Mouse (Mus musculus) forebrain, embryonic 12.5 days (tissue): Measurements from ENCODE around the gene Vsx1. TPM values are rescaled to one million over a fixed set of nuclear protein-coding genes. Genes with fewer than 3 reads are reported as not detected.
A peak's percentile ranks its signal among the peaks of the same experiment; 100 is the strongest.

ENCODE experiments used
- ATAC-seq: fragments of 200-750 bp; cut with Nextera tagmentation; 2 replicates; pipeline ENCODE4 v1.8.0; 2017; ENCODE audit warnings: moderate TSS enrichment; ENCODE audit not compliant: low FRiP score
- H3K27ac ChIP-seq: fragments of 300-500 bp; sonication (generic); 2 replicates; pipeline ENCODE4 v1.5.1; 2016; ENCODE audit warnings: mild to moderate bottlenecking
- H3K27me3 ChIP-seq: fragments of 300-500 bp; sonication (generic); 2 replicates; pipeline ENCODE4 v1.6.1; 2016; ENCODE audit warnings: mild to moderate bottlenecking
- H3K36me3 ChIP-seq: fragments of 300-500 bp; sonication (generic); replicated peaks from 2 replicates; pipeline ENCODE4 v1.6.1; 2016; ENCODE audit warnings: mild to moderate bottlenecking
- H3K4me1 ChIP-seq: fragments of 300-500 bp; sonication (generic); 2 replicates; pipeline ENCODE4 v1.6.1; 2016
- H3K4me2 ChIP-seq: fragments of 300-500 bp; sonication (generic); 2 replicates; pipeline ENCODE4 v1.6.1; 2016; ENCODE audit warnings: mild to moderate bottlenecking, moderate library complexity
- H3K4me3 ChIP-seq: fragments of 300-500 bp; sonication (generic); replicated peaks from 2 replicates; pipeline ENCODE4 v1.5.1; 2016; ENCODE audit warnings: mild to moderate bottlenecking
- H3K9ac ChIP-seq: fragments of 300-500 bp; sonication (generic); 2 replicates; pipeline ENCODE4 v1.6.1; 2016; ENCODE audit warnings: mild to moderate bottlenecking
- H3K9me3 ChIP-seq: fragments of 300-500 bp; sonication (generic); 2 replicates; pipeline ENCODE4 v1.6.1; 2016
- WGBS: fragments of 180-500 bp; shearing (Covaris S2); methylation state at CpG from one replicate; pipeline ENCODE4 v1.1.7; 2016; 5-methylcytosine and 5-hydroxymethylcytosine counted together
- polyA plus RNA-seq: library from polyadenylated mRNA; unstranded; fragments of >200 nt; fragmentation: Nextera tagmentation; extraction: Ambion mirVana; gene quantifications from 2 replicates; pipeline ENCODE4 v1.2.1, GENCODE M21; 2016

Vsx1 gene
- polyA plus RNA-seq: 0.06 and 0.11 TPM in 2 replicates

GRCm38 (mm10) chr2:150689223-150689800, at the start of gene Vsx1:
Gene Vsx1, minus strand, starts transcription at chr2:150689360.
- peaks cover 20% of the 10 kb centered on the region for H3K4me1 ChIP-seq
- WGBS: 32% methylated on average over 16 of the region's 16 CpGs
- peak within 1 kb of the TSS; percentile 40 for H3K4me3 ChIP-seq
- no peak for ATAC-seq
- H3K27ac ChIP-seq: no peak within 1 kb of the TSS
- H3K9ac ChIP-seq: peak within 1 kb of the TSS; percentile 21; the same call in 1 of the 2 replicates
- no peaks in the 10 kb centered on the region for H3K36me3 ChIP-seq
- peaks cover 79% of the 10 kb centered on the region for H3K27me3 ChIP-seq
- H3K9me3 ChIP-seq: no peaks in the 10 kb centered on the region
- peak within 1 kb of the TSS; percentile 69 for H3K4me2 ChIP-seq

- H3K27me3 ChIP-seq: peaks cover 7% of the 10 kb centered on the region; the same call in 1 of the 2 replicates
- 82% methylated on average over 9 of the region's 9 CpGs for WGBS
These were observed 48.7 kb upstream of the Vsx1 start for GRCm38 (mm10) chr2:150737881-150738280.

GRCm38 (mm10) chr2:150735756-150736576, 46.8 kb upstream of the Vsx1 start:
- H3K4me3 ChIP-seq: no peak overlapping the region

More at GRCm38 (mm10) chr2:150737881-150738280, 48.7 kb upstream of the Vsx1 start:
- H3K36me3 ChIP-seq: no peaks in the 10 kb centered on the region
- H3K9ac ChIP-seq: no peak overlapping the region
- H3K4me3 ChIP-seq: no peak overlapping the region
- H3K4me1 ChIP-seq: peaks cover 7% of the 10 kb centered on the region
- ATAC-seq: no peak
- H3K9me3 ChIP-seq: no peaks in the 10 kb centered on the region
- H3K27ac ChIP-seq: no peak overlapping the region
- H3K4me2 ChIP-seq: no peak overlapping the region

GRCm38 (mm10) chr2:150712167-150712674, 23.1 kb upstream of the Vsx1 start:
- Histone ChIP-seq H3K27me3 (no peaks in the 10 kb centered on the region), H3K9me3 (no peaks in the 10 kb centered on the region), H3K27ac (no peak overlapping the region), H3K4me3 (no peak overlapping the region), H3K4me2 (no peak overlapping the region), H3K36me3 (no peaks in the 10 kb centered on the region), H3K4me1 (no peaks in the 10 kb centered on the region), H3K9ac (no peak overlapping the region)
- 80% methylated on average over 4 of the region's 4 CpGs for WGBS
- ATAC-seq: no peak

More at GRCm38 (mm10) chr2:150735756-150736576, 46.8 kb upstream of the Vsx1 start:
- Histone ChIP-seq H3K27me3 (0 out of 2 replicates have a peak, but pooled peaks cover 3% of the 10 kb centered on the region), H3K4me1 (peaks cover 7% of the 10 kb centered on the region), H3K4me2 (peak overlapping the region; percentile 43), H3K9me3 (no peaks in the 10 kb centered on the region), H3K36me3 (no peaks in the 10 kb centered on the region), H3K27ac (peak overlapping the region; percentile 70; the same call in 1 of the 2 replicates), H3K9ac (no peak overlapping the region)
- peak; percentile 97 for ATAC-seq
- 18% methylated on average over 11 of the region's 11 CpGs for WGBS

- Histone ChIP-seq H3K27me3 (peaks cover 62% of the 10 kb centered on the region), H3K9ac (no peak overlapping the region), H3K4me3 (no peak overlapping the region), H3K36me3 (no peaks in the 10 kb centered on the region), H3K4me2 (no peak overlapping the region), H3K27ac (no peak overlapping the region), H3K9me3 (no peaks in the 10 kb centered on the region), H3K4me1 (peaks cover 20% of the 10 kb centered on the region)
- 75% methylated on average over 6 of the region's 6 CpGs for WGBS
- ATAC-seq: no peak
These were observed 2.5 kb upstream of the Vsx1 start for GRCm38 (mm10) chr2:150691481-150692170.

GRCm38 (mm10) chr2:150690216-150690615, 1.1 kb upstream of the Vsx1 start:
- Histone ChIP-seq H3K36me3 (no peaks in the 10 kb centered on the region), H3K4me3 (no peak overlapping the region), H3K4me2 (no peak overlapping the region), H3K9me3 (no peaks in the 10 kb centered on the region), H3K4me1 (peaks cover 20% of the 10 kb centered on the region), H3K27ac (no peak overlapping the region), H3K27me3 (peaks cover 76% of the 10 kb centered on the region), H3K9ac (no peak overlapping the region)
- ATAC-seq: no peak
- WGBS: under 1% methylated on average over 11 of the region's 11 CpGs

- peak; percentile 54; the same call in 1 of the 2 replicates for ATAC-seq
- H3K27me3 ChIP-seq: peaks cover 81% of the 10 kb centered on the region
- H3K4me3 ChIP-seq: peak overlapping the region; percentile 40
- H3K4me2 ChIP-seq: peak overlapping the region; percentile 69
- H3K9me3 ChIP-seq: no peaks in the 10 kb centered on the region
- H3K27ac ChIP-seq: no peak overlapping the region
- WGBS: under 1% methylated on average over 44 of the region's 44 CpGs
- peak overlapping the region; percentile 21; the same call in 1 of the 2 replicates for H3K9ac ChIP-seq
- H3K4me1 ChIP-seq: peaks cover 20% of the 10 kb centered on the region
- no peaks in the 10 kb centered on the region for H3K36me3 ChIP-seq
These were observed 496 bp downstream of the Vsx1 start for GRCm38 (mm10) chr2:150688541-150689186.

- peak; percentile 15; the same call in 1 of the 2 replicates for ATAC-seq
- WGBS: 3% methylated on average over 23 of the region's 23 CpGs
- H3K27me3 ChIP-seq: peaks cover 78% of the 10 kb centered on the region
These were observed 1.2 kb downstream of the Vsx1 start for GRCm38 (mm10) chr2:150687871-150688540.

GRCm38 (mm10) chr2:150685389-150685788, 3.8 kb downstream of the Vsx1 start:
- Histone ChIP-seq H3K9ac (no peak overlapping the region), H3K9me3 (no peaks in the 10 kb centered on the region), H3K4me1 (peaks cover 20% of the 10 kb centered on the region), H3K4me2 (no peak overlapping the region), H3K27ac (no peak overlapping the region), H3K36me3 (no peaks in the 10 kb centered on the region), H3K27me3 (peaks cover 52% of the 10 kb centered on the region), H3K4me3 (no peak overlapping the region)
- ATAC-seq: no peak
- 88% methylated on average over 9 of the region's 9 CpGs for WGBS

More at GRCm38 (mm10) chr2:150687871-150688540, 1.2 kb downstream of the Vsx1 start:
- Histone ChIP-seq H3K9me3 (no peaks in the 10 kb centered on the region), H3K4me2 (peak overlapping the region; percentile 69), H3K27ac (no peak overlapping the region), H3K4me1 (peaks cover 20% of the 10 kb centered on the region), H3K36me3 (no peaks in the 10 kb centered on the region), H3K4me3 (peak overlapping the region; percentile 40), H3K9ac (peak overlapping the region; percentile 21; the same call in 1 of the 2 replicates)

- no peak overlapping the region for H3K4me2 ChIP-seq
- H3K4me1 ChIP-seq: peaks cover 12% of the 10 kb centered on the region
- H3K36me3 ChIP-seq: no peaks in the 10 kb centered on the region
- WGBS: 82% methylated on average over 12 of the region's 12 CpGs
- ATAC-seq: no peak
- no peak overlapping the region for H3K4me3 ChIP-seq
- no peaks in the 10 kb centered on the region for H3K9me3 ChIP-seq
- no peak overlapping the region for H3K9ac ChIP-seq
- H3K27ac ChIP-seq: no peak overlapping the region
- H3K27me3 ChIP-seq: peaks cover 43% of the 10 kb centered on the region
These were observed 4.7 kb downstream of the Vsx1 start for GRCm38 (mm10) chr2:150684451-150684850.

- peaks cover 26% of the 10 kb centered on the region for H3K27me3 ChIP-seq
- H3K4me1 ChIP-seq: no peaks in the 10 kb centered on the region
- no peak for ATAC-seq
- H3K36me3 ChIP-seq: no peaks in the 10 kb centered on the region
- 74% methylated on average over 4 of the region's 4 CpGs for WGBS
- no peak overlapping the region for H3K4me3 ChIP-seq
- H3K9me3 ChIP-seq: no peaks in the 10 kb centered on the region
- no peak overlapping the region for H3K9ac ChIP-seq
- no peak overlapping the region for H3K27ac ChIP-seq
- H3K4me2 ChIP-seq: no peak overlapping the region
These were observed 7.6 kb downstream of the Vsx1 start for GRCm38 (mm10) chr2:150681581-150681980.
